Mouse (Mus musculus) brain, embryonic 18.5 days (tissue): ENCODE measurements around the gene Armh4.
"Not testable (repeated sequence)": the region's sequence is repeated elsewhere in the genome, so short reads cannot be mapped to it uniquely, and the experiment has no call there.

Source experiments
- DNase-seq: peaks from one replicate; pipeline ENCODE4 v3.0.0-alpha.2; 2012; ENCODE audit warnings: low read depth, low spot score

The Armh4 gene

DNA sequence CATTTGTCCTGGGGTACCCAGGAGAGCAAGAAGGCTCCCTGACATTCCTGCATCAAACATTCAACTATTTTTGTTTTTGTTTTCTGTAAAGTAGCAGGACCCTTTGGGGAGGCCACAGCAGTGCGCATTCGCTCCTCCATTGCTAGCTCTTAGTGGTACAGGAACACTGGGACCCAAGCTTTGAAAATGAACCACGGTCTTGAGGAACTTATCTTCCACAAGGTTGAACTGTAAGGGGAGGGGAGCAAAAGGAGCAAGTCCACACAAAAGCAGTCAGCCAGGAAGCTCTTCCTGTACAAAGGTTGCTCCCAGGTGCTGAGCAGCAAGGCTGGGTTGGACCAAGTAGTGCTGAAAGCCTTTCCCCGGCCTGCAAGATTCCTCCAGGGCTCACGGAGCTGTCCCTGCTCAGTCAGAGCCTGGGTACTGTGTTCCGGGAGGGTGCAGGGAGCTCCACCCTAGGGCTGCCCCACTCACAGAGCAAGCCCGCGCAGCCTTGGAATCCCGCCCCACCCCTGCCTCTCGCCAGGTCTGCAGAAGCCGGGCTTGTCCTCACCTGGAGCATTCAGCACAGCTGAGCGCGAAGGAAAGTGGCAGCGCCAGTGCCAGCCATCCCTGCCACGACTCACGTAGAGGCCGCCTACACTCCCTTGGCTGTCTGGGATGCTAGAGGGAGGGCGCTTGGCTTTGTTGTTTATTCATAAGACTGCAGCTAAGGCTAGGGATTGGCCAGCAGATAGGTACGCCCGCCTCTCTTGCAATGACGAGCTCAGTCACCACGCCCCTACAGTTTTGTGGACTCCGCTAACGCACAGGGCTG, at the start of gene Armh4:
Gene Armh4 (minus strand): TSS at position 669 of the 817 bp plus-strand sequence.
- DNase-seq: peak; percentile 78

- no peak for DNase-seq
Observed at GRCm38 (mm10) chr14:49829192-49830171, 46.3 kb upstream of the Armh4 start.

GRCm38 (mm10) chr14:49819721-49820440, 36.7 kb upstream of the Armh4 start:
- not testable (repeated sequence) for DNase-seq

DNA sequence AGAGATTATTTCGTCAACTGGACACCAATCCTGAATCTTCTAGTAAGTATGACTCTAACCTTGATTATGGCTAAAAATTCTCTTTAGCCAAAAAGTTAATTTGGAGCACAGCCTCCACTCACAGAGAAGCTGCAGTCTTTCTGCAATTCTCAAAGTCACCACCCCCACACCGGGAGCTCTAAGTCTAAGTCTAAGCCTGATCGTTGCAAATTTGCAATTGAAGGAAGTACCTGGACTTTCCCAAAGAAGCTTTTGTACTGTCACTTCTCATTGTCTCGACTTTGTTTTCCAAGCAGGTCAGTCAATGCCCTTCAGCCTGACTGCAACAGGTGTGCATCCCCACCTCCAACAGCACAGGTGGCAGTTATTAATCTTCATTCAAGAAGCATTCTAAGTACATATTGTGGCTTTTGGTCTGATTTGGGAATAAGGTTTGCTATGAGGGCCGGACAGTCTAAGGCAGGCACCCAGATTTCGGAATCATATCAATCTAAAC, 35.6 kb upstream of the Armh4 start:
- DNase-seq: not testable (repeated sequence)

DNA sequence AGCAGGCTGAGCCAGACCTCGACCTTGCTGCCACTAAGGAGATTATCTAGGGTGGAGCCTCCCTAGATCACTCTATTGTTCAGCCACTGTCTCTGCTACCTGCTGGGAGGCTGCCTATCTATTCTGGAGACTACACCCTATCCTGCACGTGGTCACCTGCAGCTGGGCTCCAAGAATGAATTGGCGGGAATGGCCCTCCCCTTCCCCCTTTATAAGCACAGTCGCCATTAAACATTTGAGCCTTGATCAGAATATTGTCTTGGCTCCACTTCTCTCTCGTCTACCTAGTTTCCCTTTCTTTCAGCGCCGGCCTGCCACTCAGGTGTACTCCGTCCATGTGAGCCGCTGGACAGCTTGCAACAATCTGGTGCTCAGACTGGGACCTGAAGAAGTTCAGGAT, 29.8 kb upstream of the Armh4 start:
- not testable (repeated sequence) for DNase-seq

- not testable (repeated sequence) for DNase-seq
Observed at GRCm38 (mm10) chr14:49805051-49805450, 21.9 kb upstream of the Armh4 start.

DNA sequence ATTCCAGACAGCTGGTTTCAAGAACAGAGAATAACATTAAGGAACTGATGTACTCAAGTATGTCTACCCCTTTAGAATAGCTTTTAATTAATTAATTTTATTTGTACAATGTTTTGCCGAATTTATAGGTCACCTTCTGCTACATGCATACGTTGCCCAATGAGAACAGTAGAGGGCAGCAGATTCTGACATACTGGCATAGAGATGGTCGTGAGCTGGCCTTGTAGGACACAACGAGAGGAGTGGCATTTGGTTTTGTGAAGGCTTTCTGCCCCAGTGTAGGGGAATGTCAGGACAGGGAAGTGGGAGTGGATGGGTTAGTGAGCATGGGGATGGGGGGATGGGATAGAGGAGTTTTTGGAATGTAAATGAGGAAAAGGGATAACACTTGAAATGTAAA, 18.3 kb upstream of the Armh4 start:
- no peak for DNase-seq

DNA sequence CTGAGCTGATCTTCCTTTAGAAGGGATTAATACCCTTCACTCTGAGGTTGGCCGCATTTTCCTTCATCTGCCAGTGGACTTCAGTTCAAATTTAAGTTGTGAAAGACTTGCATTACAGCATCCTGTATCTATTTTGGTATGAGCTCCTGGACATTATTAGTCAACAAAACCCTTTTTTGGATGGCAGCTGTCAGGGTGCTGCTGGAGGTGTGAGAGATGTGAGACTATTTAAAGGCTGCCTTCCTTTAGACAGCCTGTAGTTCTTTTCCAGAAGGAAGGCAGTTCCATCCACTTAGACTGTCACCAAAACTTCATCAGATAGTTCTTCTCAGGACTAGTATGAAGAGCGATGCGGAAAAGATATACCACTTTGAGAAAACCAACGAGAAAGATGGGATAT, 10.8 kb upstream of the Armh4 start:
- DNase-seq: no peak

- no peak for DNase-seq
Observed at GRCm38 (mm10) chr14:49790542-49790941, 7.4 kb upstream of the Armh4 start.

DNA sequence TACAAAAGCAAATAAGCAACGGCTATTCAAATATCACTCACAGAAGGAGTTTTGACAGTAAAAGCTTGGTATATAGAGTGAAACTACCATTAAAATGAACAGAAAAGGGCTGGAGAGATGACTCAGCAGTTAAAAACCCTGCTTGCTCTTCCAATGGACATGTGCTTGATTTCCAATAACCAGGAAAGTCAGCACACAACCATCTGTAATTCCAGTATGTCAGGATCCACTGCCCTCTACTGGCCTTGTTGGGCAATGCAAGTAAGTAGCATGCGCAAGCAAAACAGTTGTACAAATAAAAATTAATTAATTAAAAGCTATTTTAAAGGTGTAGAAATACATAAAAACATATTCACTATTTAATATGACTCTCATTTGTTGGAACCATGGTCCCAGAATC, 2.6 kb upstream of the Armh4 start:
- no peak for DNase-seq

GRCm38 (mm10) chr14:49783866-49784265, 683 bp upstream of the Armh4 start:
- no peak for DNase-seq

GRCm38 (mm10) chr14:49780416-49780815, 2.8 kb downstream of the Armh4 start:
- no peak for DNase-seq

GRCm38 (mm10) chr14:49777539-49777938, 5.6 kb downstream of the Armh4 start:
- not testable (repeated sequence) for DNase-seq

GRCm38 (mm10) chr14:49771746-49772145, 11.4 kb downstream of the Armh4 start:
- DNase-seq: no peak

- DNase-seq: no peak
Observed at GRCm38 (mm10) chr14:49766601-49767000, 16.6 kb downstream of the Armh4 start.

- DNase-seq: peak; percentile 6
Observed at GRCm38 (mm10) chr14:49755845-49756244, 27.3 kb downstream of the Armh4 start.

- no peak for DNase-seq
Observed at GRCm38 (mm10) chr14:49752614-49753013, 30.6 kb downstream of the Armh4 start.

GRCm38 (mm10) chr14:49745874-49746273, 37.3 kb downstream of the Armh4 start:
- DNase-seq: no peak

GRCm38 (mm10) chr14:49743946-49744526, 39.1 kb downstream of the Armh4 start:
- DNase-seq: no peak

DNA sequence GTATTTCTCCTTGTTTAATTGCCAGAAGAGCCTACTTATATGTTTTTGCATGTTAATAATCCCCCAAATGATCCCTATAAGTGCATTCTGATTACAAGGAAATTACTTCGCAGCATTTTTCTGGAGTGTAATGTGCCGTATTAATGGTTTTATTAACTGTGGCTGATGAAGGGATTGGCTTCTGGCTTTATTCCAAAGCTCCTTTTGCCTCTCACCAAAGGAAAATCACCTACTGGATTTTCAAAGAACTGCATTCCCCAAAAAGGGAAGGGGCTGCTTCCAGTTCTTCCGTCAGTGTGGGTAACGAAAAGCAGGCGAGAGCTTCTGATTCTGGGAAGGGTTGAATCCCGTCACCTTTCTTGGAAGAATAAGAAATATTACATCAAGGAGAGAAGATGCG, 43.9 kb downstream of the Armh4 start:
- DNase-seq: peak; percentile 3

DNA sequence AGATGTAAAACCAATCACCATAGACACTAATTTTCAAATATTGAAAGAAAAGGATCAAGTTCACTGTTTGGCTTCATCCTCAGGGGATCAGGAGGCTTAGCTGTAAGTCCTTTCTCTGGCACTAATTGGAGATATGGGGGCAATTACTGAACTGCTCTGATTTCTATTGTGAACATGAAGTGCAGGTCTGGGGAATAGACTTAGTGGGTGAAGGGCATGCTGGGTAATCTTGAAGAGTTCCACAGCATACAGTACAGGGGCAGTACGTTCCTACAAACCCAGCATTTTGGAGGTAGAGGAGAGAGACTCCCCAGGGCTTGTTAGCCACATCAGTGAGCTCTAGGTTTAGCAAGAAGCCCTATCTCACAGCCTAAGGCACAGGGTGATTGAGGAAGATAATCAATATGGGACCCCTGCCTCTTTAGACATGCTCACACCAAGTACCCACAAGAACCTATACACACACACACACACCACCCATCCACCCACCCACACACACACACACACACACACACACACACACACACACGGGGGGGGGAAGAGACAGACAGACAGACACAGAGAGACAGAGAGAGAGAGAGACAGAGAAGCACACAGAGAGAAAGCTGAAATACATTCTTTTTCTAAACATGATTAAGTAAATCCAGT, 44.6 kb downstream of the Armh4 start:
- no peak for DNase-seq
